Mouse (Mus musculus) neural tube, embryonic 11.5 days (tissue): ENCODE data around the gene Ctbs. TPM values are rescaled to one million over a fixed set of nuclear protein-coding genes. Genes with fewer than 3 reads are reported as not detected.

Experiments
- ATAC-seq: fragments of 200-750 bp; cut with Nextera tagmentation; 2 replicates; pipeline ENCODE4 v1.8.0; 2017; ENCODE audit warnings: moderate number of reproducible peaks, mild to moderate bottlenecking, moderate TSS enrichment, moderate library complexity; ENCODE audit not compliant: insufficient read depth, low FRiP score, low TSS enrichment
- DNase-seq: peaks from one replicate; pipeline ENCODE4 v3.0.0-alpha.2; 2015; ENCODE audit warnings: low spot score
- H3K27ac ChIP-seq: fragments of 300-500 bp; sonication (generic); 2 replicates; pipeline ENCODE4 v1.5.1; 2014; ENCODE audit warnings: low read depth, mild to moderate bottlenecking, low read length
- H3K27me3 ChIP-seq: fragments of 300-500 bp; sonication (generic); 2 replicates; pipeline ENCODE4 v1.6.1; 2014; ENCODE audit warnings: mild to moderate bottlenecking, low read length, mixed read lengths; ENCODE audit not compliant: control insufficient read depth, insufficient read depth
- H3K36me3 ChIP-seq: fragments of 300-500 bp; sonication (generic); 2 replicates; pipeline ENCODE4 v1.6.1; 2014; ENCODE audit warnings: mild to moderate bottlenecking, low read length, moderate library complexity, mixed read lengths; ENCODE audit not compliant: control insufficient read depth, insufficient read depth
- H3K4me1 ChIP-seq: fragments of 300-500 bp; sonication (generic); 2 replicates; pipeline ENCODE4 v1.6.1; 2014; ENCODE audit warnings: low read length, mixed read lengths; ENCODE audit not compliant: control insufficient read depth, insufficient read depth
- H3K4me2 ChIP-seq: fragments of 300-500 bp; sonication (generic); 2 replicates; pipeline ENCODE4 v1.6.1; 2014; ENCODE audit warnings: low read depth, mild to moderate bottlenecking, moderate library complexity
- H3K4me3 ChIP-seq: fragments of 300-500 bp; sonication (generic); 2 replicates; pipeline ENCODE4 v1.5.1; 2014; ENCODE audit warnings: low read depth, low read length
- H3K9ac ChIP-seq: fragments of 300-500 bp; sonication (generic); 2 replicates; pipeline ENCODE4 v1.6.1; 2014; ENCODE audit warnings: mild to moderate bottlenecking, low read length
- H3K9me3 ChIP-seq: fragments of 300-500 bp; sonication (generic); 2 replicates; pipeline ENCODE4 v1.6.1; 2016; ENCODE audit warnings: low read length; ENCODE audit not compliant: control insufficient read depth
- WGBS: fragments of 180-500 bp; shearing (Covaris S2); extraction: QIAGEN DNeasy Blood & Tissue Kit; methylation state at CpG from one replicate; pipeline ENCODE4 v1.1.7; 2014; 5-methylcytosine and 5-hydroxymethylcytosine counted together
- polyA plus RNA-seq: library from polyadenylated mRNA; unstranded; fragments of >200 nt; fragmentation: Nextera tagmentation; extraction: Ambion mirVana; gene quantifications from 2 replicates; pipeline ENCODE4 v1.2.1, GENCODE M21; 2014

The Ctbs gene
- polyA plus RNA-seq, 1 experiment from 2014 or later = 5.3 TPM

DNA sequence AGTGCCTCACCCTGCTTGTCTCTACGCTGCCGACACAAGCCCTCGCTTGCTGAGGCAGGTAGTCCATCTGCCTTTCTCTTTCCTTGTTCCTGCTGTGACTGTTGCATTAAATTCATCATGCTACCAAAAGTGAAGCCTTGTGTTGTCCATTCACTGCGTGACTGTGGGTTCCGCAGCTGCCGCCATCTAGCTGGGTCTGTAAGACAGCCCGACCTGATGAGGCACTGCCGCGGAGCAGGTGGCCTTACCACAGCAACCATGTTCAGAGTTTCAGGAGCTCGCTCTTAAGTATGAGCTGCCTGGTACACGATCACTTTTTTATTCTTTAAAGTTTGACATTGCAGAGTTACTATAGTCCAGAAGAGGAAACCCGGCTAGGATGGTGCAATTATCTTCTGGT, 9.6 kb upstream of the Ctbs start:
- Histone ChIP-seq H3K4me2 (no peak overlapping the region), H3K36me3 (0 out of 2 replicates have a peak, but pooled peaks cover 2% of the 10 kb centered on the region), H3K27ac (no peak overlapping the region), H3K4me1 (no peaks in the 10 kb centered on the region), H3K9me3 (no peaks in the 10 kb centered on the region), H3K9ac (no peak overlapping the region), H3K27me3 (no peaks in the 10 kb centered on the region), H3K4me3 (no peak overlapping the region)
- no peak for DNase-seq
- no peak for ATAC-seq
- WGBS = 93% methylated on average over 12 of the region's 12 CpGs

DNA sequence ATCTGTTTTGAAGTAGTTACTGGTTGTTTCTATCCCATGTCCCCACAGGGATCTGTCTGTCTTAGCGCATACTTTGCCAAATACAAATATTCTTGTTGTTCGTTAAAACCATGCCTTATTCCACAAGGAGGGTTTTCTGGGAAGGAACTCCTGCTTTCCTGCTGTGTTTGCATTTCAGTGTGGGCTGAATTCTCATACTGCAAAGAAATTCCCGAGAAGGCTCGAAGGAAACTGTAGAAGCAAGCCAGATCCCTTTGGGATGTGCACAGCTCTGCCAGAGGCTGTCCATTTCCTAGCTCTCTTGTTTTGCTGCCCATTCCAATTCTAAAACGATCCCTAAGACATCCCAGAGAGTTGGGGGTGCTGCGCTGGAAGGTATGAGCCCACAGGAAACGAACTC, 9.2 kb upstream of the Ctbs start:
- Histone ChIP-seq H3K4me1 (no peaks in the 10 kb centered on the region), H3K27ac (no peak overlapping the region), H3K9ac (no peak overlapping the region), H3K9me3 (no peaks in the 10 kb centered on the region), H3K27me3 (no peaks in the 10 kb centered on the region), H3K36me3 (0 out of 2 replicates have a peak, but pooled peaks cover 2% of the 10 kb centered on the region), H3K4me3 (no peak overlapping the region), H3K4me2 (no peak overlapping the region)
- DNase-seq (no peak), ATAC-seq (no peak)
- WGBS = 92% methylated on average over 7 of the region's 7 CpGs

DNA sequence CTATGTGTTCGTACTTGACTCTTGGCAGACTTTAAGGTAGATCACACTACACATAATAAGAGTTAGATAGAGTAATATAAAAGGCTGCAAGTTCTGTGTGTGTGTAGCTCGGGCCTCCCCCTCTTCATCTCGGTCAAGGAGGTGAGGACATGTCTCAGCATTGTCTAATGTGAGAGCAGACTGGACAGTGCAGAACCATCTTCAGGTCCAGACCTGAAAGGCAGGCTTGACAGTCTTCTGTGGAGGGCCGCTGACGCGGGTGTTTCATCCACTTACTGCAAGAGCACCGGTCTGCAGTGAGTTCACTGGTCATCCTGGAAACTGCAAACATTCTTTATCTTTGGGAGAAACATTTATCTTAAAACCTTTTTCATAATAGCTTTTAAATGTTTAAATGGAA, 7.1 kb upstream of the Ctbs start:
- Histone ChIP-seq H3K27me3 (no peaks in the 10 kb centered on the region), H3K4me3 (no peak overlapping the region), H3K9ac (no peak overlapping the region), H3K36me3 (no peaks in the 10 kb centered on the region), H3K4me2 (no peak overlapping the region), H3K9me3 (no peaks in the 10 kb centered on the region), H3K4me1 (no peaks in the 10 kb centered on the region), H3K27ac (no peak overlapping the region)
- 92% methylated on average over 7 of the region's 7 CpGs for WGBS
- ATAC-seq = no peak
- DNase-seq = no peak

DNA sequence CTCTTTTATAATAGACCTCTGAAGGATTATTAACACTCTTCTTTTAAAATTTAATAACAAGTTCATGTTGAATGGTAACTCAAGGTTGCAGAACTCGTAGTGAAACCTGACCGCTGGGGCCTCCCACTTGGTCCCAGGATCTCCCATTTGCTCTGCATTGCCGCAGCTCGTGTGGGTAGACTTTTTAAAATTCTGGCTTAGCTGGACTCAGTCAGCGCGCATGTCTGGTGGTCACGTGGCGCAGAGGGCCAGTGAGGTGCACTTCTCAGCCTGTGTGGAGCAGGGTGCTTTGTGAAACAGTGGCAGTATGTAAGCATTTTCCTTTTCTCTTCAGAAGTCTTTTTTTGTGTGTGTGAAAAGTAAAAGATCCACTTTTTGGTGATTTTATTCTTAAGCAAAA, 6.7 kb upstream of the Ctbs start:
- H3K4me3 ChIP-seq = no peak overlapping the region
- no peaks in the 10 kb centered on the region for H3K36me3 ChIP-seq
- no peak overlapping the region for H3K27ac ChIP-seq
- ATAC-seq (no peak), DNase-seq (no peak)
- 91% methylated on average over 8 of the region's 8 CpGs for WGBS
- H3K9me3 ChIP-seq = no peaks in the 10 kb centered on the region
- H3K4me2 ChIP-seq = no peak overlapping the region
- H3K27me3 ChIP-seq = no peaks in the 10 kb centered on the region
- H3K9ac ChIP-seq = no peak overlapping the region
- H3K4me1 ChIP-seq = no peaks in the 10 kb centered on the region

DNA sequence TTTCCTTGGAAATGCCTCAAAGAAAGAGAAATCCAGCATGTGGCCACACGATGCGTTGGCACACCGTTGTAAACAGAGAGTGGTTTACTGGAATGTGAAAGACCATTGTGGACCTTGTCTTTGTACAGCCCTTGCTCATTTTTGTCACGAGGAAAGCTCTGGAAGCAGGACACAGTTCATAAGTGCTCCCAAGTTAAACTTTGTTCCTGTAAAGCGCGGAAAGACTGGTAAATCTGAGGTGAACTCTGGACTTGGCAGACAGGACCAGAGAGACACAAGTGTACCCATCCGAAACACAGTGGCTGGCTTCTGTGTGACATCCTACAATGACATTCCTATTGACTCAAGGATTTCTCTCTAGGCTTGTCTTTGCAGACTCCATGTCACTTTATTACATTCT, 6.2 kb upstream of the Ctbs start:
- Histone ChIP-seq H3K27me3 (no peaks in the 10 kb centered on the region), H3K27ac (no peak overlapping the region), H3K36me3 (no peaks in the 10 kb centered on the region), H3K4me2 (no peak overlapping the region), H3K9me3 (no peaks in the 10 kb centered on the region), H3K4me1 (no peaks in the 10 kb centered on the region), H3K4me3 (no peak overlapping the region), H3K9ac (no peak overlapping the region)
- ATAC-seq (no peak), DNase-seq (no peak)
- WGBS = 92% methylated on average over 7 of the region's 7 CpGs

DNA sequence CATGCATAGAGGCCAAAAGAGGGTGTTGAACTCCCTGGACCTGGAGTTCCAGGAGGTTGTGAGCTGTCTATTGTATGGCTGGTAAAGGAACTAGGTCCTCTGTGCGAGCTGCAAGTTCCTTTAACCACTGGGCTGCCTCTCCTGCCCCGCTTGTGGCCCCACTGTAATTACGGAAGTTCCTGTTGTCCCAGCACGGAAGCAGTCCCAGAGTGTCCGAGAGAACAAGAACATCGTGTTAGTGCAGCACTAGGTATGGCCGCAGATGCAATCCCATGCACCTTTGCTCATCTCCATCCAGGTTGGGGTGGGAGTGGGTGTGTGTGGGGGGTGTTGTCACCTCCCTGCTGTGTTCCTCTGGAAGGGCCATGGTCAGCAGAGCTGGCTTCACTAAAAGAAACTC, 4.7 kb upstream of the Ctbs start:
- Histone ChIP-seq H3K9me3 (no peaks in the 10 kb centered on the region), H3K4me3 (no peak overlapping the region), H3K36me3 (no peaks in the 10 kb centered on the region), H3K4me1 (no peaks in the 10 kb centered on the region), H3K9ac (no peak overlapping the region), H3K4me2 (no peak overlapping the region), H3K27me3 (no peaks in the 10 kb centered on the region), H3K27ac (no peak overlapping the region)
- ATAC-seq = no peak
- 93% methylated on average over 7 of the region's 7 CpGs for WGBS
- no peak for DNase-seq

DNA sequence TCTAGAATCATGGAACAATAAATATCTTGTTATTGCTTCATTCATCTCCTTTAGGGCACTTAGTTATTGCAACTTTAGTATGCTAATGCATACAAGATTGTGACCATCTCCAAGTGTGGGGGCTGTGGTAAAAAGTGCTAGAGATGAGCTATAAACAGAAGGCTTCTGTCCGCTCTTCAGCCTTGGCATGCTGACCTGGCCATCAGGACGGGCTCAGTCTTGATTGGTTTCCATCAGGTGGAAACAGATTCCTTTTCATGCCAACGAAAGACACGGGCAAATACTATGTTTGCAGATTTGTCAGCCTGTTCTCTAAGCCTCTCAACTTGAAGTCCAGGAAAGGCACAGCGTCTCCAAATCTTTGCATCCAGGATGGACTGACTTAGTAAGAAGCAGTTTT, 2.4 kb upstream of the Ctbs start:
- WGBS = 96% methylated on average over 5 of the region's 5 CpGs
- H3K4me1 ChIP-seq = no peaks in the 10 kb centered on the region
- ATAC-seq (no peak), DNase-seq (no peak)
- no peaks in the 10 kb centered on the region for H3K27me3 ChIP-seq
- no peak overlapping the region for H3K9ac ChIP-seq
- H3K9me3 ChIP-seq = no peaks in the 10 kb centered on the region
- H3K4me3 ChIP-seq = no peak overlapping the region
- H3K4me2 ChIP-seq = no peak overlapping the region
- no peaks in the 10 kb centered on the region for H3K36me3 ChIP-seq
- H3K27ac ChIP-seq = no peak overlapping the region

DNA sequence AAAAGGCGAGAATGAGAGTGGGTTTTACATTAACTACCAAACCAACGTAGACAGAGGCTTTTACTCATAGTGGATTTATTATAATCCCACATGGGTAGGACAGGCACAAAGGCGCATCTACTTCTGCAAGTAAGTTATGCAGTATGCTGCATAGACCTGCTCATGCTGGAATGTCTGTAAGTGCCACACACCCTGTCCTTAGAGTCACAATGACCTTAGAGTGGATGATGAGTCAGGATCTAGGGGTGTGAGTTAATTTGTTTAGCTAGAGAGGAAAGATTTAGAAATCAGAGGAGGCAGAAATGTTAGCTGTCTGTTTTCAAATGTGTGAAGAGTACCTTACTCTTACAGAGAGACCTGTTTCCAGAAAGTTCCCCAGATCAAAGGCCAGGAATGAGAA, 2.0 kb upstream of the Ctbs start:
- no peak overlapping the region for H3K27ac ChIP-seq
- H3K4me2 ChIP-seq = no peak overlapping the region
- H3K4me3 ChIP-seq = no peak overlapping the region
- H3K27me3 ChIP-seq = no peaks in the 10 kb centered on the region
- no peaks in the 10 kb centered on the region for H3K36me3 ChIP-seq
- no peak overlapping the region for H3K9ac ChIP-seq
- DNase-seq (no peak), ATAC-seq (no peak)
- H3K9me3 ChIP-seq = no peaks in the 10 kb centered on the region
- H3K4me1 ChIP-seq = no peaks in the 10 kb centered on the region
- WGBS = 86% methylated on average over 3 of the region's 3 CpGs

DNA sequence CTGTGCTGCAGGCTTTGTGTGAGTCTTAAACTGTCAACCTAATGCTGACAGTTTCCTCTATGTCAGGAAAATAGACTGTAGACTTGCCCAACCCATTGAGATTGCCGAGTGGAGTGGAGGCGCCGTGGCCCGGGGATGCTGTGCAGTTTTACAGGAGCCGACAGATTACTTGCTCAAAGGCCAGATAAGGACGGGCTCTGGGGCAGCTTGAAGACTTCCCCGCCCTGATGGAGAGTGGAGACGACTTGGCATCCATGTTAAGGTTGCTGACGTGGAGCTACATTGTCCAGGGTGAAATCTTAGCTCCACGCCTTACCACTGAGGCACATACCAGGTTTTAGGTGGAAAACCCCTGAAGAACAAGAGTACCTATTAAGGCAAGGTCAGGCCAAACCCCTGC, 1.2 kb upstream of the Ctbs start:
- H3K27ac ChIP-seq = no peak overlapping the region
- H3K36me3 ChIP-seq = no peaks in the 10 kb centered on the region
- H3K4me2 ChIP-seq = no peak overlapping the region
- H3K9ac ChIP-seq = no peak overlapping the region
- no peaks in the 10 kb centered on the region for H3K9me3 ChIP-seq
- WGBS = 90% methylated on average over 10 of the region's 10 CpGs
- no peaks in the 10 kb centered on the region for H3K4me1 ChIP-seq
- DNase-seq = no peak
- no peaks in the 10 kb centered on the region for H3K27me3 ChIP-seq
- no peak for ATAC-seq
- no peak overlapping the region for H3K4me3 ChIP-seq
